Mouse (Mus musculus) left cerebral cortex, adult 9 months (tissue): ENCODE data around the gene Cfi.
A peak's percentile ranks its signal among the peaks of the same experiment; 100 is the strongest.

Source experiments
- DNase-seq, 2 experiments: peaks; one replicate each; pipeline ENCODE4 v3.0.0; 2022; ENCODE audit warnings: low spot score in 2 of 2

Cfi gene

DNA sequence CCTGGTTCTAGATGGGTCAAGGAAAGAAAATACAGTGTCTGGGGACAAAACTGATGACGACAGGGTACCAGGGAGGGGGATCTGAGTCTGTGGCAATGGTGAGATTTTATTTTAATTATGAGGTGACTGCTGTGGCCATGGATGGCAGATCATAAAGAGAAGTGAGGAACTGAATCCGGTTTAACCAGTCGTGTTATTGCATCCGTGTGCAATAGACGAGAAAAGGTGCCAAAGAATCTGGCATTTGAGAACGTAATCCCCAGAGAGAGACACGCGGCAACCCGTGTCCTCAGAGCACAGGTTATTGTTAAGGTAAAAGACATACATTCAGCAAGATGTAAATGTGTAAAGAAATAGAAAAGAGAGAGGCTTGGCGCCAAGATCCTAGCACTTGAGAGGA is 41.6 kb downstream of the Cfi start:
- DNase-seq: no peak

DNA sequence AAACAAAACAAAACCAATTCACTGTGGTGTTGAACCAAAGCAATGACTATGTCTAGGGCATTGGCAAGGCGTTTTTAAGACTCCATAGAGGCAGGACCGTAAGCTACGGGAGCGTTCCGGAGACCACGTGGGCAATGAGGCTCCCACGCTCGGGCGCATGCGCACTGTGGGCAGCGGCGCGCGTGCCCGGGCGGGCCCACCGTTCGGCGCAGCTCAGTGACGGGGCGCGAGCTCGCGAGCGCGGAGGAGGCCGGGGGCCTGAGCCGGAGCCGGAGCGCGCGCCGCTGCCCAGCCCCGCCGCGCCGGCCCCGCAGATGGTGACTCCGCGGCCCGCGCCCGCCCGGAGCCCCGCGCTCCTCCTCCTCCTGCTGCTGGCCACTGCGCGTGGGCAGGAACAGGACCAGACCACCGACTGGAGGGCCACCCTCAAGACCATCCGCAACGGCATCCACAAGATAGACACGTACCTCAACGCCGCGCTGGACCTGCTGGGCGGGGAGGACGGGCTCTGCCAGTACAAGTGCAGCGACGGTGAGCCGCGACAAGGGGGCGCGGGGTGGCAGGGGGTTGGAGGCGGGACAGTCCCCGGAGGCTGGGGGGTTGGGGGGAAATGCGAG is 42.8 kb downstream of the Cfi start, which contains the start of gene Pla2g12a:
TSS of gene Pla2g12a (plus strand) at position 202 of the 617 bp plus-strand sequence.
- peak; percentile 77 to 92 for DNase-seq

DNA sequence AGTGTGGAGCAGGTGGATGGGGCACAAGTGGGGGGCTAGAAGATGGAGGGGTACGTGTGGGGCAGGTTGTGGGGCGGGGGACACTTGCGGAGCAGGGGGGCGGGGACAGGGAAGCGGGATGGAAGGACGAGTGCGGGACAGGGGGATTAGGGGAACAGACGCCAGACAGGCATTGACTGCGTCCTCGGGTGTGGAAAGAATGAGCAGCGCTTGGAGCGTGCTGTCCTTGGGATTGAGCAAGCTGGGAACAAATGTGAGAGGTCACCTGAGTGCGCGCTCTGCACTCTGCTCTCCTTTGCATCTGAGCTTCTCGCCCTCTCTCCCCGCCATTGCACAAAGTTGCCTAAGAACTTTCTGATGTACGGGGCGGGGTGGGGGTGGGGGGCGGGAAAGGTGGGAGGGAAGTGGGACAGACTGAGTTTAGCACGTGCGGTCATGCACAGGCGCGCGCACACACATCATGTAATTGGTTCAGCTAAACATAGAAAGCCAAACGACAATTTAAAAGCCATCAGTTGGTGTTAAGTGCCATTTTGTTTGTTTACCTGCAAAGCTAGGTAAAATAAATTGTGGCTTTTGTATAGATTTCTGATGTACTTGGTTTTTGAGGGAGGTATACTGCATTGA is 43.6 kb downstream of the Cfi start:
- DNase-seq: no peak

DNA sequence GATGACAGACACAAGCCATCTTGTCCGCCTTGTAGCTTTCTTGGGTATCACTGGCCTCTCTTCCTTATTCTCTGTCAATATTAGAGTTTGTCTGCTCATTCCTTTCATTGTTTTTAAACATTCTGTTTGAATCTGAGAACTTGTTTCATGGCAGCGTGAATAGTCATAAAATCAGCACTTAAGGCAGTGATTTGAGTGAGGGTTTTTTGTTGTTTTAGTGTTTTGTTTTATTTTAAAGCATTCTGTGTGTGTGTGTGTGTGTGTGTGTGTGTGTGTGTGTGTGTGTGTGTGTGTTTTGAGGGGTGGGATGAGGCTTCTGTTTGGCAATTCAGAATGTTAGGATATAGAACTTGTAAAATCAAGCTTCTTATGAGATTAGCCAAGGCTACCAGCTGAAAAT is 44.2 kb downstream of the Cfi start:
- no peak for DNase-seq

DNA sequence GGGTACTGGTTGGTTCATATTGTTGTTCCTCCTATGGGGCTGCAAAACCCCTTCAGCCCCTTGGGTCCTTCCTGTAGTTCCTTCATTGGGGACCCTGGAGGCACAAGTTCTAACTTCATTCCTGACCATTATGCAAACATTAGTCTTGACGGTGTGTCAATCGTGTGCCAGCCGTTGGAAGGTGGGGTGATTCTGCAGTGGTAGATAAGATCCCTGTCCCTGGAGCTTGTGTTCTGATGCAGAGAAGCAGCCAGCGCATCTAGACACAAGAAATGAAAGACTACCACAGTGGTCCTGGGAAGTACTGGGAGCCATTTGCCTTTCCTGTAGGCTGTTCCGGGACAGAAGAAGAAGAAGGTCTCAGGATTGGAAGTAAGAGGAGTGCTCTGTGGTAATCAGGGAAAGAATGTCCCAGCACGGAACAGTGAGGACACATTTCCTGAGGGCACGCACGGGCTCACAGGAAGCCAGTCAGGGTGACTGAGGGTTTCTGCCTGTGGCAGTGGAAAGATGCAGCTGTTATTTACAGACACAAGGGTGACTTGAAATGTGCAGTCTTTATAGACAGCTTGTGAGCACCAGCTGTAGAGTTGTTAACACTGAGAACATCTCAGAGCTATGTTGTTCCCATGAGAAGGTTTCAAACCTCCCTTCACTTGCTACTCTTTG is 45.4 kb downstream of the Cfi start:
- no peak for DNase-seq

DNA sequence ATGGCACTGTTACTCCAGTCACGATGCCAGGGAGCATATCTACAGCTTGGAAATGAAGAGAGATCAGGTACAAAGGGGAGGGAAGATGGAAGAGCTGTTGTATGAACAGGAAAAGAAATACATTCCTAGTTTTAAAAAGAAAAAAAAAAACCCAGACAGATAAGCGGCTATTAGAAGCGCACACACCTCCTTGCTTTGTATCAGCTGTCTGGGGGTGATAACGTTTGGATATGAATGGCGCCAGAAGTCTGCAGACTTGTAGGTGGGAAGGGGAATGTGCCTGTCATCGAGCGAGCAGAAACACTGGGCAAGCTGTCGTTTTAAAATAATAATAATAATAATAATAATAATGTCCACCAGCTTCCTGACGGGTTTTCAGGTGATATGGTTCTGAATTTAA is 49.9 kb downstream of the Cfi start:
- no peak for DNase-seq

DNA sequence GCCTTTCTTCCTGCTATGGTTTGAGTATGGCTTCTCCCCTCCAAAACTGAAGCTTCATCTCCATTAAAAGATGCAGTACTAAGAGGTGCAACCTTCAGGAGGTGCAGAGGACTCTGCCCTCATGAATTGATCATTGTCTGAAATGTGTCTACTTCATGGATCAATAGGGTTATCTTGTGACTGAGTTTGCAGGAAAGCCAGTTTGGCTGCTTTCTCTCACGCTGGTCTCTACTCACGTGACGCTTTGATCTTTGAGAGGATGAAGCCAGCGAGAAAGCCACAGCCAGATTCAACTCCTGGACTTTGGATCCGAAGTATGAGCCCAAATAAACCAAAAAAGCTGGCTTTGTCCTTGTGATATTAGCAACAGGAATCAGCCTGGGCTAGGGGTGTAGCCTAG is 50.7 kb downstream of the Cfi start:
- no peak for DNase-seq

DNA sequence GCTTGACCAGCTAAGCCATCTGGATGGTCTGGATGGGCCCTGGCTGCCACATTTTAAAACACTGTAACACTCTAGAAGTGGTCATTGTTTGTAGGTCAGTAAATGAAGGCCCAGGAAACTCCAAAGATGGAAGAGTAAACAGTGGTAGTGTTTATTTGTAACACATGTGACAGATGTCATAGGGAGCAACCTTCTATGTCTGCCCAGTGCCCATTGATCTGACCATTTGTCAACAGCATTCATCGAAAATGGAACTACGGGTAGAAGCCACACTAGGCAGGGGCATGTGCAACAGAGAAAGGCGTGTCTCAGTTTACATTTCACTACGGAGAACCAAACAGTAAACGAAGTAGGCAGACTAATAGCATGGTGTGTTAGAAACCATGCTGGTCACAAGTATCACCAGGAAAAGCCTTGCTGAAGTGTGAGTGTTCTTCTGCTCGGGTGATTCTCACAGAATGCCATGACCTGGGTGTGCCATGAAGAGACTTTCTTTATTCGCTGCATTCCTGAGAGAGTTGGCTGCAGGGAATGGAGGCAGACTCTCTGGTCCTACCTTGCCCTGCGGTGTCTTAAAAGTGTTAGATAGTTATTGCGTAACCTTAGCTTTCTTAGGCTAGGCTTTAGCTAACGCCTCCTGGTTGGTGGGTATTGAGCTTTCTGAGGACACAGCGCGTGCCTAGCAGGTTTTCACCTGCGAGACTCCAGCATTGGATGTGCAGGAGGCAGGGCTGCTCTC is 52.3 kb downstream of the Cfi start:
- DNase-seq: no peak

DNA sequence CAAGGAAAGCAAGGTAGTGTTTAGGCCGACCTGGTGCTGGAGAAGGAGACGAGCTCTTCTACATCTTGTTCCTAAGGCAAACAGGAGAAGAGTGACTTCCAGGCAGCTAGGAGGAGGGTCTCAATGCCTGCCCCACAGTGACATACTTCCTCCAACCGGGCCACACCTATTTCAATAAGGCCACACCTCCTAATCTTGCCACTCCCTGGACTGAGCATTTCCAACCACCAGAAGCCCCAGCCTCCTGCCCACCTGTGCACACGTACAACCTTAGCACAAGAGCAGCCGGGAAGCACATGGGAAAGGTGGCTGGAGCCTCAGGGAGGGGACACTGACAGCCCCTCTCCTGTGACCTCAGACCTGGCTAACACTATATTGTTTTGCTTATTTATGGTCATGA is 56.3 kb downstream of the Cfi start:
- DNase-seq: no peak

DNA sequence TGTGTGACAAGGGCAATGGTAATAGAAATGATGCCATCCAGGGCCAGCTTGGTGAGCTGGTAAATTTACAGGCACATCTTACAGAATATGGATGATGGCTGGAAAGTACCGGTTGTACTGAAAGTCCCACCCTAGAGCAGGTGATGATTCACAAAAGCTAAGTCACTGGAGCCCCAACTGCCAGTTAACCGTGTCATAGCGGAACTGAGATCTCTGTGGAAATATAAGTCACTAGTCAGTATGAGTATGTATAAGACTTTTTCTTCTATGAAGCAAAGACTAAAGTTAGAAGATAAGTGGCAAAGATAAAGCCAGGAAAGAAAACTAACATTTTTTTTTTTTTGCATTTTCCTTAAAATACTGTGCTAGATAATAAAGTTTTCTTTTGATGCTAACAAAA is 57.5 kb downstream of the Cfi start:
- DNase-seq: no peak

DNA sequence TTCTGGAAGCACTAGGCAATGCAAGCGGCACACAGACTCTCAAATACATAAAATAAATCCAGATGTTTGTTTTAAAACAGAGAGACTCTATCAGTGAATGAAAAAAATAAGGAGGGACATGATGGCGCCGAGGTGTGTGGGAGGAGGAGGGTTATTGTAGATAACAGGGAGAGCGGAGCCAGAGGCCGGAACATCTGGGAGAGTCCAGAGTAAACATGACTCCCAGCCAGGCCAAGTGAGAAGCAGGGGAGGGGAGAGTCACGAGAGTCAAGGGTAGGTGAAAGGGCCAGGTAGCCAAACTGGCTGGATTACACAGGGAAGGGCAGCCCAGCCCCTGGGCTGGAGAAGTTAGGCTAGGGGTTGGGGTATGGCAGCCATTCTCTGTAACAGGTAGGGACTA is 60.9 kb downstream of the Cfi start:
- no peak for DNase-seq

DNA sequence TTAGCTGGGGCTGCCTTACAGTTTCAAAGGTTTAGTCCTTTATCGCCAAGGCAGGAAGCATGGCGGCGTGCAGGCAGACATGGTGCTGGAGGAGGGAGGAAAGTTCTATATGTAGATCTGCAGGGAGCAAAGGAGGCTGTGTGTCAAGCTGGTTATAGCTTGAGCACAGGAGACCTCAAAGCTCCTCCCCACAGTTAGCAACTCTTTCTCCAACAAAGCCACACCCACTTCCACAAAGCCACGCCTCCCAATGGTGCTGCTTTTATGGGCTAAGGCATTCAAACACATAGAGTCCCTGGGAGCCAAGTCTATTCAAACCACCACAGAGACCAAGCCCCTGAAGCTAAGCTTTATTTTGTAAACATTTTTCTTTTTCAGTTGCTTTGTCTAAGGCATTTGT is 63.2 kb downstream of the Cfi start:
- no peak for DNase-seq

DNA sequence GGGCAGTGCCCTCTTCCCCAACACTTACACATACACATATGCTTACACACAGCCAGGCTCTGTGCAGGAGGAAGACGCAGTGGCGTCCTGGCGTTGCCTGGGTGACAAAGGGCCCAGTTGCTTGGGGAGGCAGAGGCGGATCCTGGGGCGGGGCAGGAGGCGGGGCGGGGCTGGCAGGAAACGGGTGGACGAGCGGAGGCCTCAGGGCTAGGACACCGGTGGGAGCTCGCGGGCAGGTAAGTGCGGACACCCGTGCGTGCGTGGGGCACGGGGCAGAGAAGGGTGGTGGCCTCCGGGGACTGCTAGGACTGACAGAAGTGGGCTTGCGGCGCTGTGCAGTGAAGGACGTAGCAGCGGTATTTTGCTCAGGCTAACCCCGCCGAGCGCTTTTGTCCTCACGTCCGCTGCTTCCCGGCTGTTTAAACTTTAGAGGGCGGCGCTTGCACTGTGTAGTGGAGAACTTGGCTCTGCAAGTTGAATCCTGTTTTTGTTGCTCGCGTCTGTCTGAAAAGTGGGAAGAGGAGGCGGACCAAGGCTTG is 65.7 kb downstream of the Cfi start, which contains the start of gene Casp6:
TSS of gene Casp6 (plus strand) at position 155 of the 539 bp plus-strand sequence.
- peak in 1 of 2 experiments; percentile 34 for DNase-seq

DNA sequence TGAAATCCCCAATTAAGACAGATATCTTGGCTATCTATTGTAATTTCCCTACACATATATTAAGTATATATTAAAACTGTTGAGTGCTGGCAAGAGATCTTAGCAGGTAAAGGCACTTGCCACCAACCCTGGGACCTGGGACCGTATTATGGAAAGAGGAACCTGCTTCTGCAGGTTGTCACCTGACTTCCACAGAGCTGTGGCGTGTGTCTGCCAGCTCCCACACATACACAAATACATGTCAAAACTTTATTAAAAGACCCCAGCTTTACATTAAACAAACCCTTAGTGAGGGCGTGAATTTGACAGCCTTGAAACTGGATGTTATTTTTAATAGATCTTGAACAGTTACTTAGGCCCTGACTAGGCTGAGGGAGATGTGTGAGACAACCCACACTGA is 67.7 kb downstream of the Cfi start:
- no peak for DNase-seq

DNA sequence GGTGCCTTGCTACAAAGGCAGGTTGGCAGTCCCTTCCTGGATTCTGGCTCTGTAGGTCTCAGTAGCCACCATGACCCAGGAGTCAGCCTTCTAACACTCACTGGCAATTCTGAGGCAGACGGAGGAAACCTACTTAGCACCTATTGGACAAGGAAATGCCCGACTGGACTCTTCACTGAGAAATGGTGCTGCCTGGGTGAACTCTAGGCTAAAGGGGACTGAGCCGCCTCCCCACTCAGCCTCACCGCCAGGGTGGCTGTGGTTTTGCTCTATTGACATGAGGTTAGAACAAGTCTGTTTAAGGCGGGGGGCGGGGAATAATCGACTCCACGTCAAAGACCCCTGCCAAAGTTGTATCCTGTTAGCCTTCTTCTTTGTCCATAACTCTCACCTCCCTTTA is 68.2 kb downstream of the Cfi start:
- DNase-seq: no peak

DNA sequence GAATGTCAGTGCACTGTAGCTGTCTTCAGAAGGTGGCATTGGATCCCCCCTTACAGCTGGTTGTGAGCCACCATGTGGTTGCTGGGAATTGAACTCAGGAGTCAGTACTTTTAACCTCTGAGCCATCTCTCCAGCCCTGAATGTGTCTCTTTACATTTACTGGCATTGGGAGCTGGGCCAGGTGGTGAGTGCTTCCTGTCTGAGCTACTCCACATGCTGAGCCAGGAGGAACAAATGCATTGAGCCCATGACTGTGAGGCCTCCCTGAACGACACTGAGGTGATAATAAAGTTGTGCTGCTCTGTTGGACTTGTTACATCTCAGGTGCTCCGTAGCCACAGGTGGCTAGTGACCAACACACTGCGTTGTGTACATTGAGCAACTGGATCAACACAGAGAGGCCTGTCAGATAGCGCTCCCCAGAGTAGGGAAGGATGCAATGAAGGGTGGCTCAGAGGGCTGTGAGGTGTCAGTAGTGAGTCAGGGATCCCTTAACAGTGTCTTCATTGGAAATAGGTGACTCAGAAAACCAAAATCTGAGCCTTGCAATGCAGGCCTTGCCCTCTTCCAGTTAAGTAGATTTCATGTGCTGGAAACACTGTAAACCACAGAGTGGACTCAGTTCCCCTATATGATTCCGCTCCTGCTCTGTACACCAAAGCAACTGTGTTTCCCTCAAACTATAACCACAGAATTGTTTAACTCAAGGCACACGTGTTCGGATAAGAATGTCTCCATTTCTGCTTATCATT is 68.9 kb downstream of the Cfi start:
- DNase-seq: no peak

DNA sequence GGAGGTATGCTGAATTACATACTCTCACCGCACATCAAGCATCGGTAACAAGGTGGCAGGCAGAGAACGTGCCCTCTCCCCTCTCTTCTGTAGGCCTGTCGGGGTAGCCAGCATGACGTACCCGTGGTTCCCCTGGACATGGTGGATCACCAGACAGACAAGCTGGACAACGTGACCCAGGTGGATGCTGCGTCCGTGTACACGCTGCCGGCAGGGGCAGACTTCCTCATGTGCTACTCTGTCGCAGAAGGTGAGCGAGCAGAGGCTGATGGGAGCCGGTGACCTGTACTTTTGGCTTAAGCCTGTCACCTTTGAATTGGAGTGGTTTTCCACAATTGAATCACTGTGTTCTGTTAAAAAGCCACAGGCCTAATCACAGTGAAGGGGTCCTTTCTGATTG is 76.3 kb downstream of the Cfi start:
- no peak for DNase-seq

DNA sequence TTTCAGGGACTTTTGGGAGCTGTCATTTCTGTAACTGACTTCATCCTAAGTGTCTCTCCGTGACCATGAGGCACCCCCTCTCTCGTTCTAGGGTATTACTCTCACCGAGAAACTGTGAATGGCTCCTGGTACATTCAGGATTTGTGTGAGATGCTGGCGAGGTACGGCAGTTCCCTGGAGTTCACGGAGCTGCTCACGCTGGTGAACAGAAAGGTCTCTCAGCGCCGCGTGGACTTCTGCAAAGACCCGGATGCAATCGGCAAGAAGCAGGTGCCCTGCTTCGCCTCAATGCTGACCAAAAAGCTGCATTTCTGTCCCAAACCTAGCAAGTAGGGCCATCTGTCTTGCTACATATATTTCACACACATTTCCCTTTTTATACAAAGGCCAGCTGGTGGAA is 77.6 kb downstream of the Cfi start:
- no peak for DNase-seq

DNA sequence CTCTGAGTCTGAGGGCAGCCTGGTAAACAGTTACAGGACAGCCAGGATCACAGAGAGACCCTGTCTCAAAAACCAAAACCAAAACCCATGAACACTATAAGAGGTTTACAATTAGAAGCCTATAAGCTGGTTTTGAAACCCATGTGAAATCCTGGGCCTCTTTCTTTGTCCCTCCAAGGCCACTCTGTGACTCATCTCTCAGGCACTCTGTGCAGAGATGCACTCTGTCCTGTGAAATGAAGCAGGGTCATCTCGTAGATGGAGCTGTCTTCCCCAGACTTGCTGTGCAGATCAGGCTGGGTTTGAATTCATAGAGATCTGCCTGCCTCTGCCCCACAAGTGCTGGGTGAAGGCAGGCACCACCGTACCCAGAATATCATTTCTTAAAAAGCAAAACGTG is 81.7 kb downstream of the Cfi start:
- no peak for DNase-seq

DNA sequence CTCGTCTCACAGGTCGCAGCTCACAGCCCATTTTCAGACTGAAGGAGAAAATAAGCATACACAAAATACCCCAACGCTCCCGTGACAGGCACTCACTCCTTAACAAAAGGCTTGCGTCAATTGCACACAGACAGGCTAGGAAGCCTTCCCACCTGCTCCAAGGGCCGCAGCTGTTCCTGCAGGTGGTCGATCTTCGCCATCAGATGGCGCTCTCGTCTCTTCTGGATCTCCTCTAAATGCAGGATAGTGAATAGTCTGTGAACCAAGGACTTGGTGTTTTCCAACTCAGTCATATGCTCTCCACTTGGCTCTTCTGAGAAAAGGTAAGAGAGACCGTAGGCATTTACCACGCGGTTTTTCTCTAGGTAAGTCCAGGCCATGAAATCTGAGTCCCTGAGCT is 82.8 kb downstream of the Cfi start:
- peak; percentile 39 to 87 for DNase-seq

DNA sequence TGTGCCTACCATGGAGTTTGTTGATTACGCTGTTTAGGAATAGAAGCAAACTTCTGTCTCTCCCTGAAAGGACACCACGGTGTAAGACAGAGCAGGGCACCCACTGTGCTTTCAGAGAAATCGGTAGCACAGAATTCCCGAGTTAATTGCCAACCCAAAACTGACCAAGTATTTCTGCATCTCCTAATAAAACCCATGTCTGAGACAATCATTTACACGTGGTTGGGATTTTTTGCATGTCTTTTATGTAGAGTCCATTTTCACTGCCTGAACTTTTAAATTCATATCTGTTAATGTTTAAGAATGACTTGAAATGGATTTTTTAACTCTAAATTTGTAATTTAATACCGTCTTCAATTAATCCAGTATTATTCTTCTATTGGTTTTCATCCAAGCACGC is 87.9 kb downstream of the Cfi start:
- DNase-seq: no peak
